Mouse (Mus musculus) embryonic facial prominence, embryonic 12.5 days (tissue): ENCODE data around the gene Mup20. TPM values are rescaled to one million over a fixed set of nuclear protein-coding genes. Genes with fewer than 3 reads are reported as not detected.
"Not testable (repeated sequence)": the region's sequence is repeated elsewhere in the genome, so short reads cannot be mapped to it uniquely, and the experiment has no call there.

Experiments
- ATAC-seq: fragments of 200-750 bp; cut with Nextera tagmentation; 2 replicates; pipeline ENCODE4 v1.8.0; 2017; ENCODE audit not compliant: insufficient number of reproducible peaks, insufficient read depth, low FRiP score, low TSS enrichment
- H3K27ac ChIP-seq: fragments of 300-500 bp; sonication (generic); 2 replicates; pipeline ENCODE4 v1.5.1; 2016; ENCODE audit warnings: mild to moderate bottlenecking
- H3K27me3 ChIP-seq: fragments of 300-500 bp; sonication (generic); 2 replicates; pipeline ENCODE4 v1.6.1; 2016; ENCODE audit warnings: mild to moderate bottlenecking, moderate library complexity
- H3K36me3 ChIP-seq: fragments of 300-500 bp; sonication (generic); 2 replicates; pipeline ENCODE4 v1.6.1; 2016; ENCODE audit warnings: mild to moderate bottlenecking
- H3K4me1 ChIP-seq: fragments of 300-500 bp; sonication (generic); 2 replicates; pipeline ENCODE4 v1.6.1; 2016
- H3K4me2 ChIP-seq: fragments of 300-500 bp; sonication (generic); replicated peaks from 2 replicates; pipeline ENCODE4 v1.6.1; 2016; ENCODE audit warnings: mild to moderate bottlenecking, moderate library complexity
- H3K4me3 ChIP-seq: fragments of 300-500 bp; sonication (generic); 2 replicates; pipeline ENCODE4 v1.5.1; 2016; ENCODE audit warnings: mild to moderate bottlenecking
- H3K9ac ChIP-seq: fragments of 300-500 bp; sonication (generic); 2 replicates; pipeline ENCODE4 v1.6.1; 2016; ENCODE audit warnings: mild to moderate bottlenecking, moderate library complexity
- H3K9me3 ChIP-seq: fragments of 300-500 bp; sonication (generic); 2 replicates; pipeline ENCODE4 v1.6.1; 2016; ENCODE audit warnings: mild to moderate bottlenecking, moderate library complexity
- WGBS: fragments of 180-500 bp; shearing (Covaris S2); methylation state at CpG from one replicate; pipeline ENCODE4 v1.1.7; 2016; 5-methylcytosine and 5-hydroxymethylcytosine counted together
- polyA plus RNA-seq: library from polyadenylated mRNA; unstranded; fragments of >200 nt; fragmentation: Nextera tagmentation; extraction: Ambion mirVana; gene quantifications from 2 replicates; pipeline ENCODE4 v1.2.1, GENCODE M21; 2016

Gene Mup20
- not detected in 2 replicates for polyA plus RNA-seq

GRCm38 (mm10) chr4:62054058-62054457 is at the start of gene Mup20:
Mup20 (minus strand) TSS chr4:62054158.
- not testable (repeated sequence) for H3K36me3 ChIP-seq, ATAC-seq, H3K9me3 ChIP-seq, H3K4me2 ChIP-seq, H3K9ac ChIP-seq, H3K27me3 ChIP-seq, H3K27ac ChIP-seq, H3K4me1 ChIP-seq, H3K4me3 ChIP-seq
- WGBS, result 83% methylated on average over 2 of the region's 3 CpGs

DNA sequence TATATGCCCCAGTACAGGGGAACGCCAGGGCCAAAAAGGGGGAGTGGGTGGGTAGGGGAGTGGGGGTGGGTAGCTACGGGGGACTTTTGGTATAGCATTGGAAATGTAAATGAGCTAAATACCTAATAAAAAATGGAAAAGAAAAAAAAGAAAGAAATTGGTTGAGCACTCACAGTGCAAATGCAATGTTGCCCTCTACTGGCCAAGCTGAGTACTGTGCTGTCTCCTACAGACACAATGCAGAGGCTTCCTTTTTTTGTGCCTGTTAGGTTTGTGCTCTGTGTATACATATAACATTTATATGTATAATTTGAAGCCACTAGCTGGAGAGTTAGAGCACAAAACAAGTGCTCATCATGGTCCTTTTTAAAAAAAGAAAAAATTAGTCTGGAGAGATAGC is 49.4 kb upstream of the Mup20 start:
- ATAC-seq, H3K4me2 ChIP-seq, H3K27ac ChIP-seq, H3K36me3 ChIP-seq, H3K4me1 ChIP-seq, H3K27me3 ChIP-seq, H3K9me3 ChIP-seq, H3K4me3 ChIP-seq, H3K9ac ChIP-seq: not testable (repeated sequence)
- 52% methylated on average over 2 of the region's 2 CpGs for WGBS

DNA sequence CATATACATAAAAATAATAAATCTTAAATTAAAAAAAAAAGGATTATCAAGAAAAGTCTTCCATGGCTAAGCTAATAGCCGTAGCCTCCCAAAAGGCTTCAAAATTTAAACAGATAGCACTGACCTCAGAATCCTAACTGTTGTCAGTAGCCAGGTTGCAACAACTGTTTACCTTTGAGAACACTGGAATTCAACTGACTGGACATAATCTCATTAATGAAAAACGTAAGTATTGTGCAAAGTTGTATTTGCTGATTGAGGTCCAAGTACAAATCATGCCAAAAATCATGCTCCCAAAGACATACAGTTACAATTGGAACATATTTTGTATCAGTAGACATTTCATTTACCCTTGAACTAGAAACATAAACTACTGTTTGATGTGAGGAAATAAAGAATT is 34.0 kb upstream of the Mup20 start:
- Histone ChIP-seq H3K4me2 (no peak overlapping the region), H3K4me3 (no peak overlapping the region), H3K9ac (no peak overlapping the region), H3K27ac (no peak overlapping the region), H3K4me1 (no peaks in the 10 kb centered on the region), H3K27me3 (no peaks in the 10 kb centered on the region), H3K9me3 (no peaks in the 10 kb centered on the region), H3K36me3 (no peaks in the 10 kb centered on the region)
- WGBS, result 79% methylated on average over 2 of the region's 2 CpGs
- no peak for ATAC-seq

- Histone ChIP-seq H3K27ac (no peak within 1 kb of the TSS), H3K4me2 (no peak within 1 kb of the TSS), H3K9me3 (no peaks in the 10 kb centered on the region), H3K36me3 (no peaks in the 10 kb centered on the region), H3K4me3 (no peak within 1 kb of the TSS), H3K27me3 (no peaks in the 10 kb centered on the region), H3K4me1 (no peaks in the 10 kb centered on the region), H3K9ac (no peak within 1 kb of the TSS)
- WGBS, result 67% methylated on average over 2 of the region's 2 CpGs
- ATAC-seq, result no peak
Measured at GRCm38 (mm10) chr4:62087241-62087640, 33.3 kb upstream of the Mup20 start, which contains the start of gene Mup3. Mup3 (minus strand) TSS chr4:62087342.

- Histone ChIP-seq H3K9ac (no peak overlapping the region), H3K4me3 (no peak overlapping the region), H3K27ac (no peak overlapping the region), H3K4me1 (no peaks in the 10 kb centered on the region), H3K9me3 (no peaks in the 10 kb centered on the region), H3K27me3 (no peaks in the 10 kb centered on the region), H3K4me2 (no peak overlapping the region), H3K36me3 (no peaks in the 10 kb centered on the region)
- no peak for ATAC-seq
Measured at GRCm38 (mm10) chr4:62082755-62083154, 28.8 kb upstream of the Mup20 start.

- Histone ChIP-seq H3K9ac (no peak overlapping the region), H3K27ac (no peak overlapping the region), H3K9me3 (no peaks in the 10 kb centered on the region), H3K4me3 (no peak overlapping the region), H3K4me1 (no peaks in the 10 kb centered on the region), H3K27me3 (no peaks in the 10 kb centered on the region), H3K36me3 (no peaks in the 10 kb centered on the region), H3K4me2 (no peak overlapping the region)
- ATAC-seq, result no peak
- WGBS, result 68% methylated on average over 3 of the region's 3 CpGs
Measured at GRCm38 (mm10) chr4:62075126-62075525, 21.2 kb upstream of the Mup20 start.

- not testable (repeated sequence) for H3K9ac ChIP-seq, H3K4me2 ChIP-seq, H3K27me3 ChIP-seq, H3K36me3 ChIP-seq, H3K4me1 ChIP-seq, H3K4me3 ChIP-seq, H3K27ac ChIP-seq, ATAC-seq, H3K9me3 ChIP-seq
- WGBS, result 84% methylated on average over 2 of the region's 2 CpGs
Measured at GRCm38 (mm10) chr4:62054780-62055179, 822 bp upstream of the Mup20 start.

- Histone ChIP-seq H3K4me2 (no peak overlapping the region), H3K9ac (no peak overlapping the region), H3K36me3 (no peaks in the 10 kb centered on the region), H3K9me3 (no peaks in the 10 kb centered on the region), H3K27me3 (no peaks in the 10 kb centered on the region), H3K4me3 (no peak overlapping the region), H3K27ac (no peak overlapping the region), H3K4me1 (no peaks in the 10 kb centered on the region)
- WGBS, result 77% methylated on average over 1 of the region's 1 CpGs
- no peak for ATAC-seq
Measured at GRCm38 (mm10) chr4:62026281-62026680, 27.7 kb downstream of the Mup20 start.

DNA sequence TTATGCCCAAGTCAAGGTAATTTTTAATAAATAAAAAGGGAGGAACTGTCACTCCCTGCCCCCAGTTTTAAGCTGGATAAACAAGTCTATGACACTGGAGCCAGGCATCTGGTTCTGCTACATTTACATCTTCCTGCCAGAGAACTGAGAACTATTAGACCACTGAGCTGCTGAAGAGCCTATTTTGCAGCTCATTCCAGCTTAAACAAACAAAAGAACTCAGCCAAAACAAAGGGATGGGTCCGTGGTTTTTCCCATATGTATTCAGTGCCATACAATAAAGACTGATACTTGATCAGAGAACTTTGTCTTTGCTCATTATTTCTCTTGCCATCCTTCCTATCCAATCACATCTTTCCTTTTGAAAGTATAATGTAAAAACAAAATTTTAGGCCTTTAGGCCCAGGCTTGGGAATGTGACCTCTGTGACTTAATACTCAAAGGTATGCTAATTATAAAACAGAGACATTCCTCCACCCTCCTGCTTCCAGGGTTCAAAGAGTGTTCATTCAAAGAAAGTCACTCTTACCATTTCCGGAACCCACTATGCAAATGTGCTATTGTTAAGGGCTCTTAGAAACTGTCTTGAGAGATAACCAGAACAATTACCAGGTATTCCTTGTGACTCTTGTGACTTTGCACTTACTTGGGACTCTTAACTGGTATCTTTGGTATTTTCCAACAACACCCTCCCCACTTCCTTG is 29.6 kb downstream of the Mup20 start:
- WGBS, result 62% methylated on average over 2 of the region's 2 CpGs
- H3K4me2 ChIP-seq, result no peak overlapping the region
- H3K4me1 ChIP-seq, result no peaks in the 10 kb centered on the region
- H3K9ac ChIP-seq, result no peak overlapping the region
- ATAC-seq, result no peak
- no peak overlapping the region for H3K27ac ChIP-seq
- no peaks in the 10 kb centered on the region for H3K36me3 ChIP-seq
- no peaks in the 10 kb centered on the region for H3K9me3 ChIP-seq
- no peak overlapping the region for H3K4me3 ChIP-seq
- no peaks in the 10 kb centered on the region for H3K27me3 ChIP-seq

DNA sequence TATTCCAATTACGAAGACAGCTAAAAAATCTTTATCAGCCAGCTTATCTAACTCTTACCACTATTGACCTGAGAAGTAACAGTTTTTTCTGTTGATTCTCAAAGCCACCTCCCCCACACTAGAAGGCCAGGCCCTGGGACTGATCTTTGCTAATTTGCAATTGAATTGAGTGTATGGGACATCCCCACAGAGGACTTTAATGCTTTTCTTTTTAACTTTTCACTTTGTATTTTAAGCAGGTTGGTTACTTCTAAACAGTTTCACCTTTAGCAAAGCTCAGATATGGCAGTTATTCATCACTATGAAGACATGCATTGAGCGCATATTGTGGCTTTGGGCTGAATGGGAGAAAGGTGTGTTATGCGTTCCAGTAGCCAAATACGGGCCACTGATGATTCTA is 30.3 kb downstream of the Mup20 start:
- Histone ChIP-seq H3K27me3 (no peaks in the 10 kb centered on the region), H3K4me2 (no peak overlapping the region), H3K36me3 (no peaks in the 10 kb centered on the region), H3K4me1 (no peaks in the 10 kb centered on the region), H3K9me3 (no peaks in the 10 kb centered on the region), H3K27ac (no peak overlapping the region), H3K4me3 (no peak overlapping the region), H3K9ac (no peak overlapping the region)
- 85% methylated on average over 4 of the region's 4 CpGs for WGBS
- ATAC-seq, result no peak

- no peak for ATAC-seq
Measured at GRCm38 (mm10) chr4:62023120-62023519, 30.8 kb downstream of the Mup20 start.

DNA sequence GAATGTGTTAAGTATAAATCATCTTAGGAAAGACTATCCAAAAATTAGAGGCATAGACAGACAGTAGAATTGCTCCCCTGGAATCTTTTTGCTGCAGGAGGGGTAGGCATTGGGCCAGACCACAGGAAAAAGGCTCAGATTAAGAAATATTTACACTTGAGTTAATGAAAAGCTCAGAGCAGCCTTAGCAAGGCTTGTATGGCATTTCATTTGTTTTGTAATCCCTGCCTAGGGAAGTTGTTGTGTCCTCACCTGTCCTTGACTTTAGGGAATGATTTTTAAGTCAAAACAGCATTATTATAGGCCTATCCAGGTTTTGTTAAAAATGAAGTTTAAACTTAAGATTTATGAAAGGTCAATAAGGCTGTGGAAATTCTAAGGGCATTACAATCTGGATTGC is 33.4 kb downstream of the Mup20 start:
- H3K4me3 ChIP-seq, H3K4me1 ChIP-seq, H3K4me2 ChIP-seq, H3K27ac ChIP-seq, H3K9me3 ChIP-seq, H3K9ac ChIP-seq, H3K36me3 ChIP-seq, ATAC-seq, H3K27me3 ChIP-seq: not testable (repeated sequence)

More at GRCm38 (mm10) chr4:62023120-62023519, 30.8 kb downstream of the Mup20 start:
- Histone ChIP-seq H3K9ac (no peak overlapping the region), H3K4me3 (no peak overlapping the region), H3K4me2 (no peak overlapping the region), H3K27me3 (no peaks in the 10 kb centered on the region), H3K36me3 (no peaks in the 10 kb centered on the region), H3K4me1 (no peaks in the 10 kb centered on the region), H3K27ac (no peak overlapping the region), H3K9me3 (no peaks in the 10 kb centered on the region)
- WGBS, result 81% methylated on average over 2 of the region's 2 CpGs
